Mouse (Mus musculus): ENCODE measurements at regions not wholly inside any gene's neighbourhood (a gene's known extent, or its start where the extent isn't known, plus 50 kb on each side); places are given as distances from the start of the nearest gene placed in this dataset.

- no peak for DNase-seq
Measured at GRCm38 (mm10) chr2:179390924-179391461, 51.2 kb upstream of the Cdh4 start.
